In genomic region chr5:108337385-108337784, GRCm38 (mm10) we compare ENCODE assay signal across 37 mouse cellular contexts. TPM values are rescaled to one million over a fixed set of nuclear protein-coding genes. Genes with fewer than 3 reads are reported as not detected.
DNase-seq lines count a peak whose midpoint lies in the region; ATAC-seq lines count a peak whose summit lies in the region.
"Had no signal": no experiment of that assay in that cellular context is flagged by ENCODE, and none has a peak within 500 bp of the region (broad histone marks: within the 10 kb centered on the region; RNA-seq: fewer than 3 reads in every experiment).

No protein-coding gene starts in this region.

- H3K36me3 ChIP-seq in megakaryocyte, embryonic 14.5 days (replicated peaks; ENCODE audit: low read length), result peaks cover 85% of the 10 kb centered on the region
- peaks cover 32% of the 10 kb centered on the region for H3K36me3 ChIP-seq in liver, embryonic 15.5 days (replicated peaks)

- H3K27ac ChIP-seq in liver, embryonic 15.5 days (replicated peaks), result no peak overlapping the region
- H3K27ac ChIP-seq: hindbrain, embryonic 13.5 days; midbrain, embryonic 13.5 days; neural tube, embryonic 13.5 days had no signal

- WGBS in liver, embryonic 15.5 days (ENCODE audit: insufficient replicate concordance), result 18% methylated on average over 4 of the region's 4 CpGs

- H3K9me3 ChIP-seq in megakaryocyte, embryonic 14.5 days, result no peaks in the 10 kb centered on the region
- H3K9me3 ChIP-seq in liver, embryonic 15.5 days (replicated peaks), result no peaks in the 10 kb centered on the region
- H3K9me3 ChIP-seq: heart, embryonic 12.5 days; hindbrain, embryonic 13.5 days; midbrain, embryonic 13.5 days; neural tube, embryonic 13.5 days had no signal

- no peak overlapping the region for H3K4me2 ChIP-seq in liver, embryonic 15.5 days
- H3K4me2 ChIP-seq: heart, embryonic 12.5 days; hindbrain, embryonic 13.5 days; lung, embryonic 14.5 days; midbrain, embryonic 13.5 days; neural tube, embryonic 13.5 days had no signal

- no peak for ATAC-seq in megakaryocyte, adult 5-6 weeks (ENCODE audit: poor library complexity, severe bottlenecking)
- 0 out of 2 replicates have a peak, but pooled peaks have one; percentile 37 for ATAC-seq in liver, embryonic 15.5 days (ENCODE audit: insufficient read depth)
- ATAC-seq: activated CD4-positive, CD25-positive, alpha-beta regulatory T cell, adult 4 months; CD4-positive, CD25-positive, alpha-beta regulatory T cell, adult 4 months; forebrain, embryonic 16.5 days; intestine, embryonic 16.5 days; midbrain, embryonic 13.5 days had no signal

- H3K4me3 ChIP-seq in megakaryocyte, embryonic 14.5 days (replicated peaks), result peak overlapping the region; percentile 38
- no peak overlapping the region for H3K4me3 ChIP-seq in liver, embryonic 15.5 days (replicated peaks)
- H3K4me3 ChIP-seq: erythroblast, embryonic 14.5 days; gastrocnemius, adult 2 months; heart, embryonic 12.5 days; hindbrain, embryonic 13.5 days; midbrain, embryonic 13.5 days; neural tube, embryonic 13.5 days had no signal

- H3K9ac ChIP-seq in liver, embryonic 15.5 days, result no peak overlapping the region
- H3K9ac ChIP-seq: heart, embryonic 12.5 days; hindbrain, embryonic 13.5 days; lung, embryonic 14.5 days; midbrain, embryonic 13.5 days; neural tube, embryonic 13.5 days had no signal

- H3K27me3 ChIP-seq in megakaryocyte, embryonic 14.5 days (replicated peaks), result no peaks in the 10 kb centered on the region
- no peaks in the 10 kb centered on the region for H3K27me3 ChIP-seq in liver, embryonic 15.5 days
- H3K27me3 ChIP-seq: heart, embryonic 12.5 days; hindbrain, embryonic 13.5 days; midbrain, embryonic 13.5 days; neural tube, embryonic 13.5 days had no signal

- DNase-seq in liver, result peak; percentile 6
- no peak for DNase-seq in layer of hippocampus, adult 8-10 months (ENCODE audit: low spot score in 2 of 2)
- DNase-seq in right cerebral cortex, postnatal 4 days, result no peak
- DNase-seq in gastrocnemius, postnatal 25 days, result no peak
- no peak for DNase-seq in spleen, postnatal 4 days (ENCODE audit: low spot score in 2 of 2)
- DNase-seq: adrenal gland, adult 2 months; adrenal gland, postnatal 36 days; cerebellum, adult 8-10 months; cerebellum, postnatal 36 days; embryo, embryonic 11 days; gastrocnemius, adult 2 months; heart, postnatal 4 days; kidney, adult 8-10 months; kidney, postnatal 10 days; layer of hippocampus, postnatal 36 days; left cerebral cortex, postnatal 4 days; lung, embryonic 14.5 days; lung, postnatal 14 days; thymus, postnatal 25 days had no signal

- H3K4me1 ChIP-seq in megakaryocyte, embryonic 14.5 days, result peaks cover 49% of the 10 kb centered on the region
- peaks cover 7% of the 10 kb centered on the region; the same call in 1 of the 2 replicates for H3K4me1 ChIP-seq in liver, embryonic 15.5 days (replicated peaks)
- H3K4me1 ChIP-seq: heart, embryonic 12.5 days; hindbrain, embryonic 13.5 days; midbrain, embryonic 13.5 days; neural tube, embryonic 13.5 days had no signal

RNA-seq across cellular contexts. Expression of gene Pigg, which starts 25.0 kb away (rescaled TPM):
- polyA plus RNA-seq in megakaryocyte, embryonic 14.5 days (2012; ENCODE audit: insufficient read depth, low replicate concordance), result 0.55 and 0.77 TPM in 2 replicates
- total RNA-seq in megakaryocyte, adult 5-6 weeks (2015), result 2.7 and 2.9 TPM in 2 replicates
- total RNA-seq in megakaryocyte, adult 5-6 weeks (2017), result 3.9 and 5.0 TPM in 2 replicates
- 3.1 TPM in 2 replicates for polyA plus RNA-seq in liver, embryonic 15.5 days (2015; fragmentation: Nextera tagmentation; extraction: Ambion mirVana)
- 10 to 100 TPM; 10.8 to 15.2 (median 12.7) TPM for total RNA-seq in layer of hippocampus, adult 8-10 months (2022)
- 1 to 10 TPM; 3.2 to 3.9 TPM for total RNA-seq in gastrocnemius, postnatal 25 days (2021)

RNA-seq across cellular contexts. Expression of gene Gm42517, which starts 30.3 kb away (rescaled TPM):
- 101 and 308 TPM in 2 replicates for polyA plus RNA-seq in megakaryocyte, embryonic 14.5 days (2012; ENCODE audit: insufficient read depth, low replicate concordance)
- not detected in 2 replicates for total RNA-seq in megakaryocyte, adult 5-6 weeks (2015)
- not detected in 2 replicates for total RNA-seq in megakaryocyte, adult 5-6 weeks (2017)
- polyA plus RNA-seq in liver, embryonic 15.5 days (2015; fragmentation: Nextera tagmentation; extraction: Ambion mirVana), result 0.06 TPM in 1 of 2 replicates, not detected in the other
- total RNA-seq in layer of hippocampus, adult 8-10 months (2022), result 10 to 100 TPM; 45.5 to 49.4 (median 47.9) TPM
- total RNA-seq in gastrocnemius, postnatal 25 days (2021), result under 1 TPM; 0.38 to 0.56 TPM
- polyA plus RNA-seq: activated CD4-positive, CD25-positive, alpha-beta regulatory T cell, adult 4 months; CD4-positive, CD25-positive, alpha-beta regulatory T cell, adult 4 months; heart, embryonic 12.5 days; heart, postnatal 0 days; lung, embryonic 14.5 days; stomach, embryonic 16.5 days had no signal

RNA-seq across cellular contexts. Expression of gene Pde6b, which starts 50.8 kb away (rescaled TPM):
- not detected in 2 replicates for polyA plus RNA-seq in megakaryocyte, embryonic 14.5 days (2012; ENCODE audit: insufficient read depth, low replicate concordance)
- not detected in 2 replicates for total RNA-seq in megakaryocyte, adult 5-6 weeks (2015)
- not detected in 2 replicates for total RNA-seq in megakaryocyte, adult 5-6 weeks (2017)
- 0.12 TPM in 1 of 2 replicates, not detected in the other for polyA plus RNA-seq in liver, embryonic 15.5 days (2015; fragmentation: Nextera tagmentation; extraction: Ambion mirVana)
- total RNA-seq in layer of hippocampus, adult 8-10 months (2022), result under 1 TPM; 0.10 to 0.52 (median 0.34) TPM
- not detected for total RNA-seq in gastrocnemius, postnatal 25 days (2021)
- total RNA-seq: adrenal gland, adult 2 months; adrenal gland, postnatal 36 days; gastrocnemius, adult 2 months; heart, postnatal 4 days; left cerebral cortex, postnatal 4 days had no signal
- polyA plus RNA-seq: adrenal gland, adult 2 months; brain, embryonic 14.5 days; embryonic facial prominence, embryonic 14.5 days; erythroblast, embryonic 14.5 days; forebrain, embryonic 16.5 days; limb, embryonic 14.5 days; small intestine, adult 2 months had no signal

Comparison
In these comparisons a context has a peak if more than half of its experiments do, and no peak if none do; other contexts are left out.
1. RNA of gene Gm42517, which starts 30.3 kb away (total RNA-seq): 45.5 to 49.4 TPM in layer of hippocampus, adult 8-10 months; 0.38 to 0.56 TPM in gastrocnemius, postnatal 25 days and not detected in megakaryocyte, adult 5-6 weeks; every median in the first group is over 10 times any median in the second.